ENCODE assay signal across 9 mouse cellular contexts in the genomic region with DNA sequence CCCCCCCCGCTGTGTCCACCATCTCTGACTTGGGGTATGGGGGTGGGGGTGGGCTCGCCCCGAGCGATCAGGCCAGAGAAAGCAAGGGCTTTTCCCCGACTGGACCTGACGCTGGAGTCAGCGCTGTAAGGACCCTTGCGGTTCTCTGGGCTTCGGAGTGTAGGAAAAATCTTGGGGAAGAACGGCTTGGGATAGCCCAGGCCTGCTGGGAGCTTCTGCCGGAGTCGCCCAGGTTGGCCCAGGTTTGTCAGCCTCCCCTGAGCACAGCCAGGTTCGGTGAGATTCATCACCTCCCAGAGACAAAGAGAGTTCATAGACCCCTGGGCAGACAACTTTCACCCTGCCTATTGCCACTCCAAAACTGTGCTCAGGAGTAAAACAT. TPM values are rescaled to one million over a fixed set of nuclear protein-coding genes. Genes with fewer than 3 reads are reported as not detected.
DNase-seq lines count a peak whose midpoint lies in the region; ATAC-seq and TF ChIP-seq lines count a peak whose summit lies in the region.
"Had no signal": no experiment of that assay in that cellular context is flagged by ENCODE, and none has a peak within 500 bp of the region (broad histone marks: within the 10 kb centered on the region; RNA-seq: fewer than 3 reads in every experiment).

No protein-coding gene starts in this region.

- H3K4me2 ChIP-seq in forebrain, embryonic 16.5 days (ENCODE audit: low read length): peak overlapping the region; percentile 72
- H3K4me2 ChIP-seq in liver, embryonic 14.5 days (ENCODE audit: low read depth): peak overlapping the region; percentile 48

- no peak for TF ChIP-seq CTCF in E14TG2a.4 (conservative IDR thresholded peaks at IDR 0.05; ENCODE audit: low read length)
- no peak for TF ChIP-seq CTCF in liver, embryonic 14.5 days (IDR thresholded peaks at IDR 0.05; ENCODE audit: low read depth)

- H3K4me3 ChIP-seq in heart, embryonic 10.5 days: peak overlapping the region; percentile 59
- peak overlapping the region; percentile 75 for H3K4me3 ChIP-seq in E14TG2a.4 (replicated peaks; ENCODE audit: low read length)
- peak overlapping the region; percentile 43 for H3K4me3 ChIP-seq in forebrain, embryonic 16.5 days (replicated peaks; ENCODE audit: low read length)
- no peak overlapping the region; a peak in 1 of 4 replicates for H3K4me3 ChIP-seq in liver, embryonic 14.5 days (ENCODE audit: insufficient read depth in 1 of 2, low read depth in 2 of 2, low read length in 2 of 2)

- H3K36me3 ChIP-seq in heart, embryonic 10.5 days: peaks cover 31% of the 10 kb centered on the region
- H3K36me3 ChIP-seq in E14TG2a.4 (ENCODE audit: insufficient read depth, low read length): peaks cover 53% of the 10 kb centered on the region
- H3K36me3 ChIP-seq in forebrain, embryonic 16.5 days (ENCODE audit: control insufficient read depth, insufficient read depth): no peaks in the 10 kb centered on the region
- H3K36me3 ChIP-seq in liver, embryonic 14.5 days (replicated peaks; ENCODE audit: control insufficient read depth, insufficient read depth, low read depth): no peaks in the 10 kb centered on the region

- H3K9ac ChIP-seq in forebrain, embryonic 16.5 days (replicated peaks; ENCODE audit: low read depth, low read length): peak overlapping the region; percentile 61
- no peak overlapping the region for H3K9ac ChIP-seq in liver, embryonic 14.5 days (replicated peaks)

- no peak for TF ChIP-seq EP300 in liver, embryonic 14.5 days (IDR thresholded peaks at IDR 0.05; ENCODE audit: low read depth)

- H3K4me1 ChIP-seq in heart, embryonic 10.5 days: peaks cover 42% of the 10 kb centered on the region
- peaks cover 93% of the 10 kb centered on the region for H3K4me1 ChIP-seq in E14TG2a.4 (replicated peaks; ENCODE audit: low read depth, low read length)
- H3K4me1 ChIP-seq in forebrain, embryonic 16.5 days (replicated peaks; ENCODE audit: control insufficient read depth, insufficient read depth, low read length): peaks cover 15% of the 10 kb centered on the region
- peaks cover 0 to 6% of the 10 kb centered on the region in 2 experiments; a peak in 2 of 4 replicates for H3K4me1 ChIP-seq in liver, embryonic 14.5 days (replicated peaks; ENCODE audit: control insufficient read depth in 2 of 2, insufficient read depth in 2 of 2, low read length in 1 of 2)

- WGBS in heart, embryonic 10.5 days: 11% methylated on average over 12 of the region's 13 CpGs
- WGBS in forebrain, embryonic 16.5 days: 7% methylated on average over 12 of the region's 13 CpGs
- WGBS in liver, embryonic 14.5 days (ENCODE audit: insufficient replicate concordance): 27% methylated on average over 9 of the region's 13 CpGs

- ATAC-seq in forebrain, embryonic 16.5 days: peak; percentile 32
- no peak for ATAC-seq in liver, embryonic 14.5 days (ENCODE audit: insufficient read depth)

- peaks cover 10% of the 10 kb centered on the region for H3K27me3 ChIP-seq in heart, embryonic 10.5 days (ENCODE audit: insufficient read depth, poor library complexity, severe bottlenecking)
- no peaks in the 10 kb centered on the region for H3K27me3 ChIP-seq in E14TG2a.4 (ENCODE audit: insufficient read depth, low read length)
- H3K27me3 ChIP-seq in forebrain, embryonic 16.5 days (replicated peaks; ENCODE audit: control insufficient read depth, insufficient read depth, low read length): no peaks in the 10 kb centered on the region
- H3K27me3 ChIP-seq in liver, embryonic 14.5 days (ENCODE audit: control insufficient read depth, insufficient read depth, low read length): peaks cover 4% of the 10 kb centered on the region

- H3K9me3 ChIP-seq in heart, embryonic 10.5 days: no peaks in the 10 kb centered on the region
- no peaks in the 10 kb centered on the region for H3K9me3 ChIP-seq in E14TG2a.4 (ENCODE audit: low read length)
- H3K9me3 ChIP-seq in forebrain, embryonic 16.5 days (ENCODE audit: control insufficient read depth, low read length): no peaks in the 10 kb centered on the region
- no peaks in the 10 kb centered on the region for H3K9me3 ChIP-seq in liver, embryonic 14.5 days (ENCODE audit: control insufficient read depth, low read length)

- peak overlapping the region; percentile 83 for H3K27ac ChIP-seq in heart, embryonic 10.5 days
- H3K27ac ChIP-seq in forebrain, embryonic 16.5 days (ENCODE audit: low read length): no peak overlapping the region
- H3K27ac ChIP-seq in liver, embryonic 14.5 days: no peak overlapping the region

- no peak for DNase-seq in heart, embryonic 10.5 days (ENCODE audit: low spot score)
- DNase-seq in heart, adult 8-10 months (ENCODE audit: low spot score): no peak
- DNase-seq in liver, embryonic 14.5 days (ENCODE audit: low read depth in 3 of 3, low spot score in 3 of 3): no peak
- no peak for DNase-seq in thymus, adult 18-20 months
- DNase-seq in gastrocnemius, adult 18-20 months (ENCODE audit: low spot score): no peak
- DNase-seq in cerebellum, adult 18-20 months: no peak
- DNase-seq: adrenal gland, postnatal 25 days had no signal

RNA-seq across cellular contexts. Expression of a gene that starts 17.8 kb away (rescaled TPM):
- polyA plus RNA-seq in heart, embryonic 10.5 days (2016; fragmentation: Nextera tagmentation; extraction: Ambion mirVana): 5.9 and 6.9 TPM in 2 replicates
- total RNA-seq in heart, adult 8-10 months (2022): 1 to 10 TPM in 3 of 4 experiments, under 1 TPM in 1; 0.92 to 1.4 (median 1.2) TPM
- polyA plus RNA-seq in forebrain, embryonic 16.5 days (2015; fragmentation: Nextera tagmentation; extraction: Ambion mirVana): 12.5 and 14.6 TPM in 2 replicates
- 1.6 and 1.7 TPM in 2 replicates for polyA plus RNA-seq in liver, embryonic 14.5 days (2012; rRNA removed)
- 1.0 and 1.1 TPM in 2 replicates for polyA plus RNA-seq in liver, embryonic 14.5 days (2014; fragmentation: Nextera tagmentation; extraction: Ambion mirVana)
- total RNA-seq in gastrocnemius, adult 18-20 months (2021): not detected
- total RNA-seq: adrenal gland, postnatal 25 days had no signal

Comparison
In these comparisons a context has a peak if more than half of its experiments do, and no peak if none do; other contexts are left out.
1. H3K4me3 ChIP-seq: peak in heart, embryonic 10.5 days (single experiment), E14TG2a.4 (single experiment) and forebrain, embryonic 16.5 days (single experiment); none in liver, embryonic 14.5 days (0 of 2).